Mouse (Mus musculus) cerebellum, adult 9-11 months (tissue): ENCODE data around the gene Fgfr2.
A peak's percentile ranks its signal among the peaks of the same experiment; 100 is the strongest.

ENCODE experiments used
- DNase-seq: peaks from one replicate; pipeline ENCODE4 v3.0.0; 2022

Gene Fgfr2

GRCm38 (mm10) chr7:132181586-132182198, 941.5 kb downstream of the Fgfr2 start:
- no peak for DNase-seq

DNA sequence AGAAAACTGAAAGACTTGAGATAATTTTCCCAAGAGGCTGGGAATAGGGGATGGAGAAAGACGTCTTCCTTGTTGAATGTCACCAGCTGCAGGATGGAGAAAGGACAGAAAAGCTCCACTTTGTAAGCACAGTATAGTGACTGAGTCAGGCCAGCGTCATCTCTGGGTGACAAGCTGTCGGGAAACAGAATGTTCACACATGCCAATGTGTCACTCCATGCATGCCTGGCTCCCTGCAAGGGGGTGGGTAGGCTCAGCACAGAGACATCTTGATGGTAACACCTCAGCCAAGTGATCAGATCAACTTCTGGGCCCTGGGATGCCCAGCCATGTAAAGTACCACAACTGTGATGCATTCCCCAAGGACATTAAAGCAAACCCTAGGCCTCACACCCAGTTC, 942.1 kb downstream of the Fgfr2 start:
- DNase-seq = no peak

GRCm38 (mm10) chr7:132179049-132179448, 944.1 kb downstream of the Fgfr2 start:
- no peak for DNase-seq

DNA sequence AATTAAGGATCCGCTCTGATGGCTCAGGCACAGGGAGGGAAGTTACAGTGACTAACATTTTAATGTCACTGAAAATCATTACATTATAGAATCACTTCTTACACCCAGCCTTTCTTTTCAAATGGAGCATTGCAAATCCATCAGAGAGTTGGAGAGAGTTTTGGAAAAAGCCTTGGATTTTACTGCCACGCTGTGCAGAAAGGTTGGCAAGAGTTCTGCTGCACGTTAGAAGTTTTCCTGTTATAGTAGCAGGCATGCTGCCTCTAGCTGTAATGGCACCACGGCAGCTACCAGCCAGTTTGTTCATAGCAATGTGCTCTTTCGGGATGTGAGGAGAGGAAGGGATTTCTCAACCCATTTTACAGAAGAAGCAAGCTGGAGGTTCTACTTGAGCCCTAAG, 948.4 kb downstream of the Fgfr2 start:
- DNase-seq = no peak

- DNase-seq = no peak
These were observed 948.9 kb downstream of the Fgfr2 start for GRCm38 (mm10) chr7:132174296-132174695.

DNA sequence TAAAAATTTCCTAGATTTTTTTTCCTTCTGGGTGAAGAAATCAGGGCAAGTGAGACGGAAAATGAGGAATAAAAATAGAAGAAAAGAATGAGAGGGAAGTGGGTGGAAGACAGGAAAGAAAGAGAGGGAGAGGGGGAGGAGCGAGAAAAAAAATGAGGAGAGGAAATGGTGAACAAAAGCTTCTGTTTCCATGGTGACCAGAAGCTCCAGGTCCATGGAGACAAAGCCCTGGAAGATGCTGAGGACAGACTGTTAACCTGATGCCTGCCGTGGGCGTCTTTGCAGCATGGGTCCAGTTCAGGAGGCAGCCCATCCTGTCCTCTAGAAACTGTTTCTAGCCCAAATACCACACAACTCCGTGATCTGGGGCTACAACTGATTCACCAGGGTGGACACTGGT, 950.9 kb downstream of the Fgfr2 start:
- DNase-seq = no peak

DNA sequence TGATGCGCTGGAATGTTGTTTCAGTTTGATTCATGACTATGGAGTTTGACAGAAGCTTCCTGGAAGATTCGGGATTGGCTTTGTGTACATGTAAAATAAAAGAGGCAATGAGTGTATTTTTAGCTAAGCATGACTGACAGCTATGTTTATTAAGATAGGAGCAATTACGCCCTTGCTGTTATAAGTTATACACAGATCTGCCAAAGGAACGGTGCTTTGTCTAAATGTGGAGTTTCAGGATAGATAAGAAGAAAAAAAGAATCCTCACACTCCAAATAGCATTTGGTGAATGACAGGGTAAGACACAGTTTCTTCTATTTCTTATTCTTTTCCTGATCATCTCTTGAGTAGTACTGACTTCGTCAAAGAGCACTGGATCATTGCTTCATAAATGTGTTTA, 951.4 kb downstream of the Fgfr2 start:
- no peak for DNase-seq

DNA sequence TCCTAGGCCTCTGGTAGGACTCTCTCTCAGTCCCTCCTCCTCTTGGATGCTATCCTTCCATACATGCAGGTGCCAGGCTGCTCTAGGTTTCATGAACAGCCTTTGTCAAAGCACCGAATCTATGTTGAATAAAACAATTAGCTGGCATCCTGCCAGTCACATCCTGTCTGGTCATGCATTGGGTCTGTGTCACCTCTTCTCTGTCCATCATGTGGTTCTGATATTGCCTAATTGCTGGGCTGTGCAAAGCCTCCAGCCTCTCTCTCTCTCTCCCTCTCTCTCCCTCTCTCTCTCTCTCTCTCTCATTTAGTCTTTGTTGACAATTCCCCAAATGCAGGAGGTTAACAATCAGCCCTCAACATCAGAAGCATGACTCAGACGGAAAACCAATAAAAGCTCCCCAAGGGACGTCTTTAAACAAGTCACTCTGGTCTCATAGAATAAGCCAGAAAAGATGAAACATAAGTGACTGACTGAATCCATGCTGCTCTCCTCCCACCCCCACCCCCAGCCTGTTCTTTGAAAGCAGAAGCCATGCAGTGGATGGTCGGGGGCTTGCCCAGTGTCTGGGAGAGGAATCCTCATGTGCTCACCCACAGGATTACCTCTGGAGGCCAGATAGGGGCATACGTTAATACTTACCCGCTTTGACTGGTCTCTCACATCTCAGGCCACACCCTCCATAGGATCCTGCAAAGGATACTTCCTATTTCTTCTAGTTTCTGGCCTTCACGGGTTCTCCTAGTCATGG, 953.6 kb downstream of the Fgfr2 start:
- DNase-seq = no peak

- no peak for DNase-seq
These were observed 955.9 kb downstream of the Fgfr2 start for GRCm38 (mm10) chr7:132167239-132167638.

GRCm38 (mm10) chr7:132162254-132162653, 960.9 kb downstream of the Fgfr2 start:
- no peak for DNase-seq

GRCm38 (mm10) chr7:132158321-132159025, 964.7 kb downstream of the Fgfr2 start:
- DNase-seq = no peak

DNA sequence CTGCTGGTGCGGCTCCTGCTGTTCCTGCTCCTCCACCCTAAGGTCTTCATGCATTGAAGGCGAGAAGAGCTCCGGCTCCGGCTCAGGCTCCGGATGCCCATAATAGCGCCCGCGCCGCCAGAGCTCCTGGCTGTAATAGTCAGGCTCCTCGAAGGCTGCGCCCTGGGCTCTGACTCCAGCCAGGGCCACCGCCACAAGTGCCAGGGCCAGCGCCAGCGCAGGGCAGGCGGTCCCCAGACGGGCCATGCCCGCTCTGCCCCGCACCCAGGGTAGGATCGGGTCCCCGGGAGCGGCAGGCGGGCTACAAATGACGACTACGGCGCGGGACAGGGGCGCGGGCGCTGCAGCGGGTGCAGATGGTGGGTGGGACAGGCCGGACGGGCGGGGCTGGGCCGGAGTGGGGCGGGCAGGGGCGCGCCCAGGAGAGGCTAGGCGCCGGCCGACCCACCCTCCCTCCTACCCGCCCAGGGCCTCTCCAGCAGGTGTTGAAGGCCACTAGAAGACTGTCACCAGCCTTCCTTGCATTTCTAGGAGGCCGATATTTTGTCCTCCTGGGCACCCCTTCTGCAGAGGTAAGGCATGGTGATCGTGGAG, 968.7 kb downstream of the Fgfr2 start, which contains the start of gene Cpxm2:
Cpxm2 (minus strand) TSS at position 372 of the 594 bp plus-strand sequence.
- DNase-seq = no peak

- DNase-seq = peak; percentile 8
These were observed 969.4 kb downstream of the Fgfr2 start for GRCm38 (mm10) chr7:132153725-132154147.

DNA sequence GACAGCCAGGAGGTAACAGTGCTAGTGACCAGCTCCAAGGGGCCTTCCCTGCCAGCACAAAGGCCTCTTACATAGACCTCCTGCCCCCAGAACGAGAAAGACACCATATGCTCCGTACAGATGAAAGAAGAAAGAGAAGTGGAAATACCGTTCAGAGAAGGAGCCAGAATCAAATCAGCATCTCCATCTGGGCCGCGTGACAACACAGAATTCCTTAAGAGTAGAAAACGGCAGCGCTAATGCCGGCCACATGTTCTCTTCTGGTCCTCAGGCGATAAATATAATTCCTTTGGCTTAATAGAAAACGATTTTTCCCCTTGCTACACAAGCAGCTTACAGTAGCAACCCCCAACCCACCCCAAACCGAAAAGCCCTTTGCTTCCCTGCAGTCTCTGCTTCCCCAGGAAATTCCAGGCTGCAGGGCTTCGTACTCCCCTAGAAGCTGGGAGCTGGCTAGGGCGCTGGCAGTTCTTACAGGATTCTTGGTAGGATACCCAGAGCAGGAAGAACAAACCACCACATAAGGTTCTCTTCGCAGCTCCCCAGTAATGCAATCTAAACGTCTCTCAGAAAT, 977.8 kb downstream of the Fgfr2 start:
- no peak for DNase-seq

GRCm38 (mm10) chr7:132128687-132129086, 994.5 kb downstream of the Fgfr2 start:
- DNase-seq = no peak

DNA sequence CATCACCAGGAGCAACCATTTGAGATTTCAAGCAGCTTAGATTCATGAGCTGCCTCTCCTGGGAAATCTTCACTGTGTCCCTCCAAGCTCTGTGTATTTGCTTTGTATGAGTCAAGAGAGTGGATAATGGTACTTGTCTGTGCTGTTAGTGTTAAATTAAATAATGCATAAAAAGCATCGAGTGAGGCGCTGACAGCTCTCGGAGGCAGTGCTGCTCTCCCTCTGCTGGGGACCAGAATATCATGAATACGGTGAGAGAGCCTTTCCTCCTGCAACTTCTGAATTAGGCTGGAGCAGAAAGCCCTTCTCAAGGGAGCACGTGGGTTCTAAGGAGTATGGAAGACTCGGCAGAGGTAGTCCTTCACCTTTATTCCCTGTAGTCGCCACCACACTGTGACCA, 998.2 kb downstream of the Fgfr2 start:
- no peak for DNase-seq

DNA sequence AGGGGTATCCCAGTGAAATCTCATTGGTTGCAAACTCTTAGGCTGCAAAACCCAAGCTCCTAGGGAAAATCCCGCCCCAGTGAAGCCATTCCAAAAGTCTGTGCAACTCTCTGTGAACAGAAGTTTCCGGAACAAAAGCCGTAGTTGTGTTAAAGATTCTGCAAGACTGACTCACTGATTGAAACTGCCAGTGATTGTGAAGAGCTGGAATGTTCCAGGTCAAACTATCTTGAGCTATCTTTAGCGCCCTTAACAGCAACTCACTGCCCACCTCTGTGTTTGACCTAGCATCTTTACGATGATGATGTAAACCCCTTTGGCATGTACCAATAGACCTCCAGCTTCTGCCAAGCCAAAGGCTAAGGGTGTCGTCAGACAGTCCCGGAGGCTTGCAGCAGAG, 999.9 kb downstream of the Fgfr2 start:
- DNase-seq = no peak

DNA sequence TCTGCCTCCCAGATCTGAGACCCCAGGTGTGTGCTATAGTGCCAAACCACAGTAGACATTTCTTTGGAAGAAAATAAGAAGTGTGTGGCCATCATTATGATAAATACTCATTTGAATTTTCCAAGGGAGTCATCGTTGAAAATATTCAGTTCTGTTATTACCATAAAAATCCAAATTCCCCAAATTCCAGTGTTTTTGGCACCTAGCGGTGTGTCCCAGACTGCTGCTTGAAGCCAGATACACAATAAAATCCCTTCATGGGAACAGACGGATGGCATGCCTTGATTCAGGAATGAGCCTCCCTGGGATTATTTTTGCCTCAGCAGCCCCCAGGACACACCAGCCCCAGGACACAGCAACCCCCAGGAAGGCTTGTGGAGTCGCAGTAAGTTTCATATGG, 1003.3 kb downstream of the Fgfr2 start:
- DNase-seq = no peak

- DNase-seq = no peak
These were observed 1011.4 kb downstream of the Fgfr2 start for GRCm38 (mm10) chr7:132111770-132112169.

DNA sequence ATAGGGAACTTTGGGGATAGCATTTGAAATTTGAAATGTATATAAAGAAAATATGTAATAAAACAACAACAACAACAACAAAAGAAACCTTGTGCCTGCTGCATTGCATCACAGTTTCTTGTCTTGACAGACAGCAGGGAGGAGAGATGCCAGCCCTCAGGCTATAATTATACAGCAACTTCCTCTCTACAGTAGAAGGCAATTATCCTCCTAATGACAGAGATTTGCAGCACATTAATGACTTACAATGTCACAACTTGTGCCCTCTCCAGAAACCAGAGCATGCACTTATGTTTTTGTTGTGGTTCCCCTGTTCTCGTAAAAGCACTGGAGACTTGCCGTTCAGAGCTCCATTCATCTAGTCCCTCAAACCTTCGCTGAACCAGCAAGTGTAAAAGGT, 1012.8 kb downstream of the Fgfr2 start:
- no peak for DNase-seq

DNA sequence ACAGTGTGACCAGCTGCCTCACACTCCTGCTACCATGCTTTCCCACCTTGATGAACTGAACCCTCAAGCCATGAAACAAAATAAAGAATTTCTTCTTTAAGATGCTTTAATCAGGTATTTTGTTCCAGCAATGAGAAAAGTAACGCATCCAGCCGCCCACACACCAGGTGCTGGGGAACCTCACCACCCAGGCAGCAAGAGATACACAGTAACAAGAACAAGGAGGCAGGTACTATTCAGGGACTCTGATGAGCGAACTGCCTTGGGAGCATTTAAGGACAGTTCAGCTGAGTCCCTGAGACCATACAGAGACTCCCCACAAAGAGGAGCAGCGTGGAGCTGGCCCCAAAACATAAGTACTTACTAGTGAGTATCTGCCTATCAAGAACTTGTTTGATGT, 1016.3 kb downstream of the Fgfr2 start:
- no peak for DNase-seq

DNA sequence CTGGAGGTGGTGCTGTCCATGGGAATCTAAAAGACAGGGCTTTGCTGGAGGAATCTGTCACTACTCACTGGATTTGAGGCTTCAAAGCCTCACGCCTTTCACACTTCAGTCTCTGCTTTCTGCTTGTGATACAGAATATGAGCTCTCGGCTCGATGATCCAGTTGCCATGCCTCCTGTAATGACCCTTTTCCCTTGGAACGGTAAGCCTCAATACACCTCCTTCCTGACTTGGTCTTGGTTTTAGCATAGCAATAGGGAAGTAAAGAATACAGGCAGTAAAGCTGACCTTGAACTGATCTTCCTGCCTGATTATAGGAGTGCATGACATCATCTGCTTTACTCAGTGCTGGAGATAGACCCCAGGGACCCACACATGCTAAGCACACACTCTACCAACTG, 1017.8 kb downstream of the Fgfr2 start:
- DNase-seq = no peak

- DNase-seq = no peak
These were observed 1024.7 kb downstream of the Fgfr2 start for GRCm38 (mm10) chr7:132098441-132098840.
